Mouse (Mus musculus): ENCODE measurements at regions not wholly inside any gene's neighbourhood (a gene's known extent, or its start where the extent isn't known, plus 50 kb on each side); places are given as distances from the start of the nearest gene placed in this dataset.
"Not testable (repeated sequence)": the region's sequence is repeated elsewhere in the genome, so short reads cannot be mapped to it uniquely, and the experiment has no call there.

- Histone ChIP-seq H3K27me3 (no peaks in the 10 kb centered on the region), H3K9me3 (no peaks in the 10 kb centered on the region), H3K4me2 (no peak overlapping the region), H3K9ac (no peak overlapping the region), H3K36me3 (no peaks in the 10 kb centered on the region), H3K27ac (replicated peaks) (no peak overlapping the region), H3K4me1 (replicated peaks) (no peaks in the 10 kb centered on the region), H3K4me3 (no peak overlapping the region)
- ATAC-seq (ENCODE audit: low read depth), result no peak
Observed at GRCm38 (mm10) chr12:45476881-45477280, 402.4 kb upstream of the Stxbp6 start.

DNA sequence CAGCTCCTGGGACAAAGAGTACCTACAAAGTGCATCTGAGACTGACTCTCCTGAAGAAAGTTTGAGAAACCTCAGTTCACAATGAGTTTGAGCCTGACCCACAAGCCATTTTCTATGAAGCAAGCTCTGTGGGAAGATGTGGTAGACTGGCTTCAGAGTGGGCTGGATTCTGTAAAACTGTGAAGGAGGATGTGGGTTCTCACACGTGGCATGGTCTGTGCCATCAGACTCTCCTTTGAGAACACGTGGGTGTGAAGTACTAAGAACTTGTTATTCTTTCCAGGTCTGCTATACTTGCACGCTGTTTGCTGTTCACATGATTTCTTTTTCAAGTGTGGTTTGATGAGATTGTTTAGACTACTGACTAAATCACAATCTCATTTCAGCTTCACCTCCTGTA lies 393.6 kb upstream of the Stxbp6 start:
- Histone ChIP-seq H3K9ac (no peak overlapping the region), H3K27me3 (no peaks in the 10 kb centered on the region), H3K36me3 (no peaks in the 10 kb centered on the region), H3K4me1 (replicated peaks) (peaks cover 18% of the 10 kb centered on the region), H3K27ac (replicated peaks) (no peak overlapping the region), H3K9me3 (no peaks in the 10 kb centered on the region), H3K4me2 (no peak overlapping the region), H3K4me3 (no peak overlapping the region)
- WGBS, result 69% methylated on average over 3 of the region's 3 CpGs
- no peak for ATAC-seq (ENCODE audit: low read depth)

DNA sequence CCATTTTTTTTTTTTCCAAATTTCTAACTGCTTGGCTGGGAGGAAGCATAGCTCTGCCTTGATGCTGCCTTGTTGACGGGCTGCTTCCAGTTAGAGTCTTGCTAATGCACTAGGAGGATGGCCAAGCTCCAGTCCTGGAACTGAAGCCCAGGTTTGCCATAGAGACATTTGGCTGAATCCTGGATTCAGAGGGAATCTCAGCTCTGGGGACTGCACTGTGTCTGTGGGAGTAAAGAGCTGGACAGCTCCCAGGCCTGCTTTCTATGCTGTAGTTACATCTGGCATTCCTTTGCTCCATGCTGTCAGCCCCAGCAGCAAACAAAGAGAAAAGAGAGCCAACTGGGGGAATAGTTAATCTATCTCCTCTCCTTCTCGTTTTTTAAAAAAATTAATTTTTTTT lies 392.5 kb upstream of the Stxbp6 start:
- Histone ChIP-seq H3K9me3 (no peaks in the 10 kb centered on the region), H3K9ac (peak overlapping the region; percentile 9; the same call in 1 of the 2 replicates), H3K4me2 (peak overlapping the region; percentile 26; the same call in 1 of the 2 replicates), H3K27me3 (no peaks in the 10 kb centered on the region), H3K36me3 (no peaks in the 10 kb centered on the region), H3K27ac (replicated peaks) (peak overlapping the region; percentile 79), H3K4me3 (no peak overlapping the region), H3K4me1 (replicated peaks) (peaks cover 18% of the 10 kb centered on the region)
- ATAC-seq (ENCODE audit: low read depth), result peak; percentile 72
- WGBS, result 51% methylated on average over 2 of the region's 2 CpGs

DNA sequence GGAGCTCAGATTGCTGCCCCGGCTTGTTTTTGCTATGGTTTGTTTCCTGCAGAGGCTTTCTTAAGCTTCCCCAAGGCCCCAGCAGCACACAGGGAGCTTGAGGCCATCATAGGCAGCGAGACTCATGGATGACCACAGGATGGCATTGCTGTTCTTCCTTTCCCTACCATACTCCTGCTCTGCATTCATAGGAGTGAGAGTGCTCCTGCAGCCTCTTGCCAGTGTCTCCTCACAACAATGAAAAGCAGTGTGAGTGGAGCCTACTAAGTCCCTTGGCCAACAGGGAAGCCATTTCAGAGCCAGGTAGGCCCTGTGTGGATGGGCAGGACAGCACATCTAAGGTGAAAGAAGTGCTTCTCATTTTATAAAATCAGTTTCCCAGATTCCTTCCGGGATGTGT lies 391.6 kb upstream of the Stxbp6 start:
- H3K36me3 ChIP-seq, result no peaks in the 10 kb centered on the region
- ATAC-seq (ENCODE audit: low read depth), result peak; percentile 95
- peak overlapping the region; percentile 79 for H3K27ac ChIP-seq (replicated peaks)
- peak overlapping the region; percentile 26 for H3K4me2 ChIP-seq
- H3K9ac ChIP-seq, result peak overlapping the region; percentile 26
- WGBS, result 66% methylated on average over 3 of the region's 3 CpGs
- H3K9me3 ChIP-seq, result no peaks in the 10 kb centered on the region
- H3K27me3 ChIP-seq, result no peaks in the 10 kb centered on the region
- H3K4me1 ChIP-seq (replicated peaks), result peaks cover 18% of the 10 kb centered on the region
- H3K4me3 ChIP-seq, result no peak overlapping the region

DNA sequence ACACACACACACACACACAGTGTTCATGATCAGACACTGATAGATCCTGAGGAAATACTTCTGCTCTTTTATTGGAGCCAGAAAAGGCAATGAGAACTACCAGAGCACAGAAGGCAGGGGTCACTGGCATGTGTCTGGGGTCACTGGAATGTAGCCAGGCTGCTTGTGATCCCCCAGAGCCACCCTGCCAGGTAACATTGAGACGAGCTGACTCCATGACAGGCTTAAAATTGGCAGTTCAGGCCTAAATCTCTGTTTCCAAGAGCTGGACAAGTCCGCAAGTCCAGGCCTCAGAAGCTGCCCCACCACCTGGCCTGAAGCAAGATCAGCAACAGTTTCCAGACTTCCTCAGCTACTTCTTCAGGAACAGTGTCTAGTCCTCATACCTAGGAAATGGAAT lies 390.4 kb upstream of the Stxbp6 start:
- no peak for ATAC-seq (ENCODE audit: low read depth)
- Histone ChIP-seq H3K4me2 (no peak overlapping the region), H3K27me3 (no peaks in the 10 kb centered on the region), H3K36me3 (no peaks in the 10 kb centered on the region), H3K4me1 (replicated peaks) (peaks cover 18% of the 10 kb centered on the region), H3K9ac (no peak overlapping the region), H3K27ac (replicated peaks) (no peak overlapping the region), H3K9me3 (no peaks in the 10 kb centered on the region), H3K4me3 (no peak overlapping the region)
- WGBS, result 83% methylated on average over 2 of the region's 2 CpGs

- H3K36me3 ChIP-seq; H3K9ac ChIP-seq; H3K9me3 ChIP-seq; H3K4me1 ChIP-seq (replicated peaks); H3K4me2 ChIP-seq; ATAC-seq (ENCODE audit: low read depth); H3K4me3 ChIP-seq; H3K27ac ChIP-seq (replicated peaks); H3K27me3 ChIP-seq: not testable (repeated sequence)
- 87% methylated on average over 8 of the region's 8 CpGs for WGBS
Observed at GRCm38 (mm10) chr12:45458746-45459145, 384.2 kb upstream of the Stxbp6 start.

DNA sequence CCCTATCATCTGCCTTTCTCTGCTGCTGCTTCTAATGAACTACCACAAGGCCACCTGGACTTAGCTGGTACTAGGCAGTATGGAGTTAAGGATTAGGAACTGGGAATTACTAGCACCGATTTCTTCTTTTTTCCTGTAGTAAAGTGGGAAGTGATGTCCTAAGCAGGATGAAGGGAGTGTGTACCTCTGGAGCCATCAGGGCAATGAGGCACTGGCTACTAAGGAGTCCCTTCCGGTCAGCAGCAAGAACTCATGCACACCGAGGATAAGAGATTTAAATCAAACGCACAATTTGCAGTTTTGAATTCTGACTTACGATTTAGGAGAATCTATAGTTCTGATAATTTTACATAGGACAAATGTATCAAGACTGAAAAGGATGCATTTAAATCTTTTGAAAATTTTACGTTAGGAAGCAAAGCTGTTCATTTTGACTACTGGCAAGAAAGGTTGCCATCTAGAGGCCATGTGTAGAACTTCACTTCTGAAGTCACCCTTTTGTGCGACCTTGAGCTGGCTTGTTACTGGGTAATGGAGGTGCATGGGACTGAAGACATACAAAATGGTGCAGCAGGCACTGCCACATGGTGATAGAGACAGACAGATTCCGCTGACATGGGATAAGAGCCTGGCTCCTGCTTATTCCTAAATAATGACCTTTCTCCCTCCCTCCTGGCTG lies 369.1 kb upstream of the Stxbp6 start:
- H3K4me1 ChIP-seq (replicated peaks), result no peaks in the 10 kb centered on the region
- peak; percentile 84 for ATAC-seq (ENCODE audit: low read depth)
- H3K27ac ChIP-seq (replicated peaks), result no peak overlapping the region
- no peaks in the 10 kb centered on the region for H3K27me3 ChIP-seq
- H3K4me3 ChIP-seq, result no peak overlapping the region
- H3K36me3 ChIP-seq, result no peaks in the 10 kb centered on the region
- no peak overlapping the region for H3K9ac ChIP-seq
- WGBS, result 61% methylated on average over 8 of the region's 8 CpGs
- no peaks in the 10 kb centered on the region for H3K9me3 ChIP-seq
- no peak overlapping the region for H3K4me2 ChIP-seq

DNA sequence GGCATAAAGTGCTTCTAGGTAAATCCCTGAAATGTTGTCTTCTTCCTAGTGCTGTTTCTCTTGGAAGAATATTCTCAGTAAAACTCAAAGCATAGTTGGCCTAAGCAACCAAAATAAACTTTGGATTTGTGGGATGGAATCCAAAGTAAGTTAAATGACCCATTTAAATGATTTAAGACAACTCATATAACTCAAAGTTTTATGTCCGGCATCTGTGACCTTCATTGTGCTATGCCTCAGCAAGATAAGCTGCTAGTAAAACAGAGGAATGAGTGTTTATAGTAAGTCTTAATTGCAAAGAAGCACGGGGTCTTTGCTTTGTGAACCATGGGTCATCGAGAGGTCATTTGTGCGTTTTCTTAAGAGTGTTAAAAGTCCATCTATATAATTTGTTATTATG lies 368.0 kb upstream of the Stxbp6 start:
- no peak for ATAC-seq (ENCODE audit: low read depth)
- 34% methylated on average over 4 of the region's 4 CpGs for WGBS
- no peaks in the 10 kb centered on the region for H3K36me3 ChIP-seq

GRCm38 (mm10) chr12:45439745-45440144 lies 365.2 kb upstream of the Stxbp6 start:
- WGBS, result 90% methylated on average over 2 of the region's 2 CpGs
- no peaks in the 10 kb centered on the region for H3K9me3 ChIP-seq
- no peak overlapping the region for H3K9ac ChIP-seq
- no peaks in the 10 kb centered on the region for H3K4me1 ChIP-seq (replicated peaks)
- no peak overlapping the region for H3K4me2 ChIP-seq
- no peak overlapping the region for H3K27ac ChIP-seq (replicated peaks)
- no peaks in the 10 kb centered on the region for H3K36me3 ChIP-seq
- no peak for ATAC-seq (ENCODE audit: low read depth)
- no peaks in the 10 kb centered on the region for H3K27me3 ChIP-seq
- H3K4me3 ChIP-seq, result no peak overlapping the region

More for the DNA sequence above, 368.0 kb upstream of the Stxbp6 start:
- no peak overlapping the region for H3K4me2 ChIP-seq
- no peaks in the 10 kb centered on the region for H3K27me3 ChIP-seq
- H3K9me3 ChIP-seq, result no peaks in the 10 kb centered on the region
- no peaks in the 10 kb centered on the region for H3K4me1 ChIP-seq (replicated peaks)
- no peak overlapping the region for H3K27ac ChIP-seq (replicated peaks)
- H3K9ac ChIP-seq, result no peak overlapping the region
- H3K4me3 ChIP-seq, result no peak overlapping the region

GRCm38 (mm10) chr12:45437271-45437670 lies 362.8 kb upstream of the Stxbp6 start:
- Histone ChIP-seq H3K4me1 (replicated peaks) (no peaks in the 10 kb centered on the region), H3K4me3 (no peak overlapping the region), H3K36me3 (no peaks in the 10 kb centered on the region), H3K9ac (no peak overlapping the region), H3K27ac (replicated peaks) (no peak overlapping the region), H3K9me3 (no peaks in the 10 kb centered on the region), H3K27me3 (no peaks in the 10 kb centered on the region), H3K4me2 (no peak overlapping the region)
- no peak for ATAC-seq (ENCODE audit: low read depth)

DNA sequence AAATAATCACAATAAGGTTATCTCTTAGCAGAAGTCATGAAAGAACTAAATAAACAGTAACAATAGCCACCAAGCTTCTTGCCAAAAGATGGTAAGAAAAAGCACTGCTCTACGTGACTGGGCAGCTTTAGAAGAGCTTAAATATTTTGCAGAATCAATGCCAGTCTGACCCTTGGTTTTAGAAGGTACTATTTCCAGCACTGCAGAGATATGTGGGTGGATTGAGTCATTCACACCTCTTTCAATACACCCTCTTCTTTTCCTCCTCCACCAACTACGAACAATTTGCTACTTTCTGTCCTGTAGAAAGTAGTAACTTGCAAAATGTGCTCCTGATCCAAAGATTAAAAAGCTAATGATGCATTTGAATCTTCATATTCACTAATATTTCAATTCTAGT lies 324.9 kb upstream of the Stxbp6 start:
- no peak overlapping the region for H3K27ac ChIP-seq (replicated peaks)
- no peak for ATAC-seq (ENCODE audit: low read depth)
- no peak overlapping the region for H3K4me2 ChIP-seq
- no peaks in the 10 kb centered on the region for H3K9me3 ChIP-seq
- 77% methylated on average over 2 of the region's 2 CpGs for WGBS
- no peaks in the 10 kb centered on the region for H3K27me3 ChIP-seq
- H3K9ac ChIP-seq, result no peak overlapping the region
- H3K36me3 ChIP-seq, result no peaks in the 10 kb centered on the region
- H3K4me1 ChIP-seq (replicated peaks), result no peaks in the 10 kb centered on the region
- H3K4me3 ChIP-seq, result no peak overlapping the region

DNA sequence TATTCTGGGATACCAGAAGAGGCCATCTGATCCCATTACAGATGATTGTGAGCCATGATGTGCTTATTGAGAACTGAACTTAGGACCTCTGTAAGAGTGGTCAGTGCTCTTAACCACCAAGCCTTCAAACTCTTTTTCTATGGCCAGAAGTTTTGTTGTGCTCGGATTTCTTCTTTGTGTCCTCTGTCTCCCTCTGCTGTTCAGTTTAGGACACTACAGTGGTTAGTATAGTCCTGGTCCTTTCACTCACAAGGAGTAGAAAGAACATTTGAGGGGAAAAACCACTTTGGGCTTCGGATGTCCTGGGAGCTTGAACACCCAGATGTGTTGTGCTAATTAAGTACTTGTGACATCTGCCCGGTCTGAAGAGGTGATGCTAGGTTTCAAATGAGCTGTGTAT lies 310.4 kb upstream of the Stxbp6 start:
- H3K36me3 ChIP-seq, result no peaks in the 10 kb centered on the region
- H3K4me3 ChIP-seq, result no peak overlapping the region
- H3K27me3 ChIP-seq, result no peaks in the 10 kb centered on the region
- H3K4me2 ChIP-seq, result no peak overlapping the region
- H3K9ac ChIP-seq, result no peak overlapping the region
- peaks cover 6% of the 10 kb centered on the region; the same call in 1 of the 2 replicates for H3K9me3 ChIP-seq
- no peaks in the 10 kb centered on the region for H3K4me1 ChIP-seq (replicated peaks)
- no peak overlapping the region for H3K27ac ChIP-seq (replicated peaks)
- no peak for ATAC-seq (ENCODE audit: low read depth)
- 60% methylated on average over 3 of the region's 3 CpGs for WGBS

Data from neural tube, embryonic 13.5 days (tissue).